Mouse (Mus musculus) monocyte, adult 5-6 weeks (primary cell): Measurements from ENCODE around the gene Arhgap27. TPM values are rescaled to one million over a fixed set of nuclear protein-coding genes. Genes with fewer than 3 reads are reported as not detected.
A peak's percentile ranks its signal among the peaks of the same experiment; 100 is the strongest.

ENCODE experiments used
- ATAC-seq: fragments of 153-309, 156-312 bp; replicated peaks from 2 replicates; pipeline ENCODE4 v1.8.0; 2017; ENCODE audit warnings: mild to moderate bottlenecking; ENCODE audit not compliant: low TSS enrichment, insufficient number of reproducible peaks, severe bottlenecking, poor library complexity, low FRiP score
- total RNA-seq: library from RNA; stranded (forward); fragments of 200-1000, 200-491, 200-594 nt; gene quantifications from 3 replicates; pipeline ENCODE4 v1.2.3, GENCODE M21; 2017

The Arhgap27 gene
- total RNA-seq, 1 experiment from 2014 or later, result 59.2 TPM

DNA sequence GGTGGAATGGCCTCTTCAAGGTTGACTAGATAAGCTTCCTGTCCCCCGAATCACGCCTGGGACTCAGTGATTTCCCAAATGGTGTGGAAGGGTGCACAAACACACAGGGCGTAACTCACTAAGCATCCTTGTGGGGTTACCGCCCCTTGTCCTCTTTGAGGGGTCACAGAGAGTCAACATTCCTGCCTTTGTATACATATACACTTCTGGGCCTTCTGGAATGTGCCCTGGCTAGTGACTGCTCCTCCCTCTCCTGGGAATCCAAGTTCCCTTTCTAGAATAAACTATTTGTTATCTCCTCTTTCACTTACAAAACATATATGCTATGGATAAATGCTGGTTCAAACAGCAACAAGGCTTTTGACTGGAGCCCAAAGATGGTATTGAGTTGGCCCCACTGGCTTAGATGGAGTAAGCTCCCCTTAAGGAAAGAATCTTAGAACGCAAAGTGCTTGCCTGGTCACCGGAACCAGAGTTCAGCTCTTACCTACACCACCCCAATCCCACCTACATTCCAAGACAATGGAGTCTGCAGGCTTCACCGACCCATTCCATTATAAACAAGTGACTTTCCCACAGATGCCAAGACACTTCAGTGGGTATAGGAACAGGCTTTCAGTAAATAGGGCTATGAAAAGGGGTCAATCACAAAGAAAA lies 24.5 kb upstream of the Arhgap27 start:
- no peak for ATAC-seq

DNA sequence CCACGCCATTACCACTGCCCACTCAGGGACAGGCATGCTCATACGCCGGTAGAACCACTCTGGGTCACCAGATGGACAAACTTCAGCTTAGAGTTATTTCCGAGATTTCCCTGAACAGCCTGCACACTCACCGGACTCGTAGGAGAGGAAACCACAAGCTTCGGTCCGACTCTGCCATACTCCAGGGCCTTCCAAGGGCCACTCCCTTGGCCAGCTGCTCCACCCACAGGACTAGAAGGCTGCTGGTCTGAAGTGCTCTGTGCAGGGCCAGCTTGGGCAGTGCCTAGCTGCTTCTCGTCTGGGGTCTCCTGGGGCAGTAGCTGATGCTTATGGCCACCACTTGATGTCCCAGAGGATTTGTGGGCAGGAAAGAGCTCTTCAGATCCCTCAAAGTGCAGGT lies 23.3 kb upstream of the Arhgap27 start:
- no peak for ATAC-seq

DNA sequence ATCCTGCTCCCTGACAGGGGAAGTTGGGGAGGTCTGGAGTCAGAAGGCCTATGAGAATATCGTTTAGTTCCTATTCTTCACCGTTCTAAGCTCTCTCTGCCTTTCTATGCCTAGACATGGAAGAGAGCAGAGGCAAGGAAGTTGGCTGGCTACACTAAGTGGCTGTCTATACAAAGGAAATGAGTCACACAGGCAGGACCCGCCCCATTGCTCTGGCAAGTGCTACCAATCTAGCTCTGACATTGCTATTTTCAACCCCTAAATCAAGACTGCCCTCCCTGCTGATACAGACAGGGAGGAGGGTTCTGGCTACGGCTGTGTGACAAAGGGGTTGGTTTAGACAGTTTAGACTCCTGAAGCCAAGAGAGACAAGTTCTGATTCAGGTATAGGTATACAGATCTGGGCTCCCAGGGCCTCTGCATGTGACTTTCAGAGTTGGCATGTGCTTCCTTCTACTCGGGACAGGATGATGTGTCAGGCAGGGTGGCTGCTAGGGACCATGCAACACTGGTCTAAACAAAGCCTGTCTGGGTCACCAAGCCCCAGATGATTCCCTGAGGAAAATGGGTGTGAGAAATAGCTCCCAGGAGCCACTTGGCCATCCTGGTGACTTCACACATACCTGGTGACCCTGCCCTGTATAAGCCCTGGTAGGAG lies 18.6 kb upstream of the Arhgap27 start:
- ATAC-seq, result peak; percentile 95

DNA sequence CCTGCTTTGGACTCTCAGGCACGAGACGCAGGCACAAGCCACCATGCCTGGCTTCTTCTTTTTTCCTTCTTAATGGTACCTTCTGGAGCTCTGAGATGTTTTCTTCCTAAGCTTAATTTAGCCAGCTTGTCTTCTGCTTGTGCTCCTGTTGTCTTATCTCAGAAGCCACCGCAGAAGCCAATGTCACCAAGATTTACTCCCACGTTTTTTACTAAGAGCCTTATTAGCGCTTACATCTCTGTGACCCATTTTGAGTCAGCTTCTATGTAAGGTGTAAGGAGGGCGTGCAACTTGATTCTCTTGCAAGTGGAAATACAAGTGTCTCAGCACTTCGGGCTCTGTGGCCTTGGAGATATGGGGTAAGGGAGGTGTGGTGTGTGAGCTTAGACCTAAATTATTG lies 18.0 kb upstream of the Arhgap27 start:
- no peak for ATAC-seq

DNA sequence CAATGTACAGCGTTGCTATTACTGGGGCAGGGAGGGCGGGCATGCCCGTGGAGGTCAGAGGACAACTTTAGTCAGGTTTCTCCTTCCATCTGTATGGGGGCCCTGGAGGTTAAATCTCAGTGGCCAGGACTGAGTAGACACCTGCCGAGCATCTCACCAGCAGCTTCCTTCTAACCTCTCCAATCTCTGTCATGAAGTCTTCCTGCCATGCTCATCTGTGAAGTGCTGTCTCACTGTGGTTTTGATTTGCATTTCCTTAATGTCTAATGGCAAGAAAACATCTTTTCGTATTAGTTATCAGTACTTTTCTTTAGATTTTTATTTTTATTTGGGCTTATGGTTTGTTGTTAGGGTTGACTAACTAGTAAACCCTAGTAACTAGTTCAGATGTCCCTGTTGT lies 17.0 kb upstream of the Arhgap27 start:
- no peak for ATAC-seq

DNA sequence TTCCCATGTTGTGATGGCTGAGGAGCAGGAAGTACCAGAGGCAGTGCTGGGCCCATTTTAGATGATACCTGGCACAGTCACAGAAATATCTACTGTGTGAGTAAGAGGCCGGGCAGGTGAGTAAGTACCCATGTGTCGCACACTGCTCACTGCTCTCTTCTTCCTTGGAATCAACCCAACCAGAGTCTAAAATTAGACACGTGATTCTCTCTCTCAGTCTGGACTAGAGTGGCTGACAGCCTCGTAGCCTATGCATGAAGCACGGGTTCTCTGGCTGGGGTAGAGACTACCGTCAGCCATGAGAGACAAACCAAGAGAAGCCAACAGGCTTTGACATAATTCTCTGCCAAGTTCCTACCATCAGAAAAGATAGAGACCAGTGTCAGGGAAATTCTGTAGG lies 14.8 kb upstream of the Arhgap27 start:
- ATAC-seq, result no peak

DNA sequence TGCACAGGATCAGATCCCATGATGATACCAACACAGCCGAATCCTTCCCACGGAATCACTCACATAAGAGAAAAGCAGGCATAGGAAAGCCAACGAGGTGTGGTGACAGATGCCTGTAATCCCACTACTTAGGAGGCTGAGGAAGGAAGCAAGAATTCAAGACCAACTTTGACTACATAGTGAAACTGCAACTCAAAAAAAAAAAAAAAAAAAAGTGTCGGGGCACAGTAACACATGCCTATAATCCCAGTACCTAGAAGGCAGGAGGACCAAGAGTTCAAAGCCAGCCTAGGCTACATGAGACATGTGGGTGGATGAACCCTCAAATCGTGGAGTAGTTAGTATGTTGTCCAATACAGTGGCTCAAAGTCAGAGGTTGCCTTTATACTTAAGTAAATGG lies 12.3 kb upstream of the Arhgap27 start:
- no peak for ATAC-seq

DNA sequence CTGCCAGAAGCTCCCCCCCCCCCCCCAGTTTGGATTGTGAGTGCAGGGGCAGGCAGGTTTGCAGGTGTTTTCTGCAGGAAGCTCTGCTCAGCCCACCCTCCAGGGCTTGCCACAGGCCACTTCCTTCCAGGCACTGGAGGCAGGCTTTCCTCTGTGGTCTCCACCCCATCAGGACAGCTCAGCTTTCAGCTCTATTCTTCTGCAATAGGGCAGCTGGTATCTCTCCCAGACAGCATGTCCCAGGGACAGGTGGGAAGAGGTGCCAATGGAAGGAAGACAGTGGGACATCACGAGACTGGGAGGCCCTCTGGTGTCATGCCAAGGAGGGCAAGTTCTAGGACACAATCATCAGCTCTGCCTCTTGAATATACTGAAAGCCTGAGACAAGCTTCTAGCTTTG lies 11.8 kb upstream of the Arhgap27 start:
- ATAC-seq, result no peak

DNA sequence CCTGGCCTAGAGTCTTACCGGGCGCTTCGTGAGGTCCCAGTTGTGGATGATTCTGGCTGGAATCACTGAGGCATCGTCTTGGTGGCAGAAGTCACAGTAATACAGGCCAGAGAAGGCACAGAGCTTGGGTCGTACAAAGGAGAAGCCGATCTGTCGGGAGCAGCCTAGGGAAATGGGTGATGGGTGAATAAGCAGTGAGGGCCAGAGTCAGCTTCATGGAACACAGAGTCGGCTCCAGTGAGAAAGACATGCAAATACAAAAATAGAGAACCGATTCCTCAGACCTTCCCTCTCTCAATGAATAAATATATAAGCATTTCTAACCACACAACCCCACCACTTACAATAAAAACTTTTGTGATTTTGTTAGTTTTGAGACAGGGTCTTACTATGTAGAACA lies 10.4 kb upstream of the Arhgap27 start:
- no peak for ATAC-seq

DNA sequence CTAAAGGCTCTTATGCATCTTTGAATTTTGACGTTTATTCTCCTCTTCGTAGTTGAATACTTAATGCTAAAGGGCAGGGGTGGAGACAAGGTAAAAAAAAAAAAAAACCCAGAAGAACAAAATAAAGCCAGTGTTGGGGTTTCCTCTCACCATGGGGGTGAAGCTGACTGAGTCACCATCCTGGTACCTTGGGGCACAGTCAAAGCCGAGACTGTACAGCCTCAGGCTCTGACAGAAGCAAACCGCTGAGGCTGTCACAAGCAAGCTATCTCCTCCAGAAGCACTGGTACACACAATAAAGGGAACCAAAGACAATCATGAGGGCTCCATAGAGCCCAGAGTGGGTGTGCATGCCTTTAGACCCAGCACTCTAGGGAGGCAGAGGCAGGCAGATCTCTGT lies 9.1 kb upstream of the Arhgap27 start:
- no peak for ATAC-seq

DNA sequence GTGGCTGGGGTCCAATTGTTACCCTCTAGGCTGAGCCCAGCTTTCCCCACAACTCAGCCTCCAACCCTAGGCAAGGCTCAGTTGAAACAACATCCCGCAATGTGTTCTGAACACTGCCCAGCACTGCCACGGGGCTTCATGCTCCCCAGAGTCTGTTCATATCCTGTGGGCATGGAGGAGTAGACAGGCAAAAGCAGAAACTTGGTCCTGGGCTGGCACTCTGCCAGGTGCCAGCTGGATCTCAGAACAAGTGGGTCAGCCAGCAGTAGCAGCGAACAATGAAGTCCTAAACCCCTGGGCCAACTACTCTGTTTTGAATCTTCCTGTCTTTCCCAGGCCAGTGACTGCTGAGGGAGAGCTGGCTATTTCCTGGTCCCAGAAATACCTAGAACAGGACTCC lies 8.6 kb upstream of the Arhgap27 start:
- ATAC-seq, result no peak

DNA sequence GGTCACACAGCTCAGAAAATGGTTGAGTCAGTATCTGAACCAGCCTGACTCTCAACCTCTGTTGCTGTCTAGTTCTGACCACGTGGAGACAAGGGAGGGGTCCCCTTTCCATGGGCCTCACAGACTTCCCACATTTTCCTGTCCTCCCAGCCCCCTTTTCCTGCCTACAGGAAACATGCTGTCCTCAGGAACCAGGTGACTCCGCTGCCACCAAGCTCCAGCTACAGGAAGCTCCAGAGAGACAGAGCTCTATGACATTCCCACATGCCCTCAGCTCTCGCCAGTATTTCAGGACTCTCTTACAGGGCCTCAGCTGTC lies 7.7 kb upstream of the Arhgap27 start:
- ATAC-seq, result no peak

DNA sequence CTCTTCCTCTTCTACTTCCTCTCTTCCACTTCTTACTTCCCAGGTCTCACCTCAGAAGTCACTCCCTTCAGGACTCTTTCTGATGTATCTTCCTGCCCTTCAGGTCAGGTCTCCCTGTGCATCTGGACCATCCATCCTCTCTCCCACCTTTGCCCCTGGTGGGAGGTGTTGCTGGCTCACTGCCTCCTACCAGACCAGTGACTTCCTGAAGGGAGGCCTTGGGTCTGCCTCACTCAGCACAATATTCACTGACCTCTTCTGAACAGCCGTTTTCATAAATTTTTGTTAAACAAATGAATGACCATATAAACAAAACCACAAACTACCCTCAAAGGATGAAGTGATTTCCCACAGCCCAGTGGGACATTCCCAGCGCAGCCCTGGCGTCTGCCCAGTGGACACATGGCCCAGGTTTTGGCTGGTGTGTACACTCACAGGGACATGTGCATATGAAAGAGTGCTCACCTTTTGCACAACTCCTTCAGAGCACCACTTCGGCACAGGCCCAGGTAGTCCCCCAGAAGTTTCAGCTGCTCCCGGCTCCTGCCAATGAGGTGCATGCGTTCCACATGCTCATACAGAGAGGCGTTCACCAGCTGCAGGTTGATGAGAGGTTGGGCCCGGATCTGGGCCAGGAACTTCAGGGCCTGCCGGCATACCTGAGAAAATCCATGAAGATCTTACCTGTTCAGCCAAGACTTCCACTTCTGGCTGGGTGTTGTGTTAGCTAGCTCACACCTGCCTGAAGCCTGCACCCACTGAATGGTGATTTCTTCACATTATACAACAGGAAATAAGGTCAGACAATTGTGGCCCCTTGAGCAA lies 7.1 kb upstream of the Arhgap27 start:
- ATAC-seq, result no peak

DNA sequence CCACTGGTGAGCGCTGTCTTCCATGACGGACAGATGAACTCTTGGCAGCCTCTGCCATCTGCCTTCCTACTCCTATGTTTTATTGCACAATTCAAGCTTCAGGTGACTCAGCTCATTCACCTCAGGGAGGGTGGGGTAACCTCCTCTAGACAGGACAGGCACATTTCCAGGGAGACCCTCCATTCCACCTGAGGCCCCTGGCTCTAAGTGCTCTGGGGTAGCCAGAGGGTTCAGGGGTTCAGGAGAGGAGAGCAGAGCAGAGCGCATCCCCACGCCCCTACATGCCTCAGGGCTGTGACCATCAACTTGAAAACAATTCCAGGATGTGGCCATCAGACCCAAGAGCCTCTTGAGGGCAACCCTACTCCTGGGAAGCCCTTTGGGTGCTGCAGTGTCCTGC lies 2.0 kb upstream of the Arhgap27 start:
- ATAC-seq, result no peak

DNA sequence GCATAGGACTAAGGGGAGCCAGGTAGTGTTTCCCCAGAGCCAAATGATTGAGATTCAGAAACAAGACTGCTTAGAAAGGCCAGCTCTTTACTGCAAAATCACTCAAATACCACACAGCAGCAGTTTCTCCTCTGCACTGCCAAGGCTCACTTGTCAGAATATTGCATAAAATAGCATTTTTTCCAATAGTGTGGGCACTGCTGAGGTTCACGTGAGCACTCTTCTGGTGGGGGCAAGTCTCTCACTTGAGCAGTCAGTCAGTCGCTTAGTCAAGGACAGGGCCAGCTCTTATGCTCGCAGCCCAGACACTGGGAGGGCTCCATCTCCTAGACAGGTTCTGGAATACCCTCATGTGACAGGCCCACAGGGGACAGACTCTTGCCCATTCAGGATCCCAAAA lies 1.5 kb upstream of the Arhgap27 start:
- no peak for ATAC-seq

DNA sequence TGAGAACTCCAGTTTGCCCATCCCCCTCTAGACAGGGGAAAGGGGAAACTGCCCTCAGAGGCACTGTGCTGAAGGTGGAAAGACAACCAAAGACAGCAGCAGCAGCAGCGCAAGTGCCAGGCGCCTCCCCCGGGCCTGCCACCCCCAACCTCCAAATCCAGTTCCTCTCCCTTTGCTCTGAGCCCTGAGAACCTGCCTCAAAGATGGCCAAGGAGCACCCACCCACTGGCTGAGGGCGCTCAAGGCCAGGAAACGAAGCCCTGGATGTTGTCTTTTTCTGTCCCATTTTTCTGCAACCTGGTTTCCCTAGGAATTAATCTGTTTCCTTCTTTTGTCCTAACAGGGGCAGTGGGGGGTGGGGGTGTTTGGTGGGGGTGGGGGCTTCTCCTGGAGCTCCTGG lies 843 bp upstream of the Arhgap27 start:
- no peak for ATAC-seq

DNA sequence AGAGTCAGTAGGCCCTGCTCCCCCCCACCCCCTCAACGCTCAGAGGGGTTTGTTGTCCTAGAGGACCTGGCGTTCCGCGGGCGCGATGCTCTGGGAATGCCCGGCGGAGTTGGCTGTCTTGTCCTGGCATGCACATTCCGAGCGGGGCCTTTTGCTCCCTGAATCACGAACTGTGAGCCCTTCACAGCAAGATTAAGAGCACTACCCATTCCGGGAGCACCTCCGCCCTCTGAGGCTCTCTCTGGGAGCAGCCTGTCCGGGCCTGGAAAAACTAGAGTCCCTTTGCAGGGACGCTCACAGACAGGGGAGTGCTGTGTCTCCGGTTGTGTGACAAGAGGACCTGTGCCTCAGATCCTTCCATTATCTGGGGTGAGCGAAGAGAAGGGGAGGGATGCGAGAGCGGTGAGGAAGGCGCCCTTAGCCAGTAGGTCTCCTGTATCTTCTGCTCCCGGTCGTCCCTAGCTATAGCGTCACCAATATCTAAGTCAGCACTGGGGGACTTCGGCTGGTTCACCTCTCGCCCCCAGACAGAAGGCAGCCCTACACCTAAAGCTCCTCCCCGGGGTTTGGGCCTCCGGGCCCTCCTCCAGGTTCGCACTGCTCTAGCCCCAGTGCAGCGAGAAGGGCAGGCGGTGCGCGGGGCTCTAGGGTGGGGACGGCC lies 841 bp downstream of the Arhgap27 start:
- no peak for ATAC-seq

DNA sequence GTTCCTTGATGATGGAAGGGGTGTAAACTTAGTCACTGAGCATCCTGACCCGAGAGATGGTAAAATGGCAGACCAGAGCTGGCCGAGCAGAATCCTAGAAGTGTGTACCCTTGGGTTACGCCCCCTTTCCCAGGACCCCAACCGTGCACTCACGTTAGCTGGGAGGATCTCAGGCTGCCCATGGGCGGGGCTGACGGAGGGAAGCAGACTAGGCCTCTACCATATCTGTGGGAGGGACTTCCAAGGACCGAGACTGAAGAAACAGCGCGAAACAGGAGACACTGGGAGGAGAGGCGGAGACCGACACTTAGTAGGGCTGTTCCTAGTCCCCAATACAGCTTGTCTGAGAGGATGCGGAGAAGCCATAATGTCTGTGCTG lies 1.4 kb downstream of the Arhgap27 start:
- 0 out of 2 replicates have a peak, but pooled peaks have one; percentile 7 for ATAC-seq

DNA sequence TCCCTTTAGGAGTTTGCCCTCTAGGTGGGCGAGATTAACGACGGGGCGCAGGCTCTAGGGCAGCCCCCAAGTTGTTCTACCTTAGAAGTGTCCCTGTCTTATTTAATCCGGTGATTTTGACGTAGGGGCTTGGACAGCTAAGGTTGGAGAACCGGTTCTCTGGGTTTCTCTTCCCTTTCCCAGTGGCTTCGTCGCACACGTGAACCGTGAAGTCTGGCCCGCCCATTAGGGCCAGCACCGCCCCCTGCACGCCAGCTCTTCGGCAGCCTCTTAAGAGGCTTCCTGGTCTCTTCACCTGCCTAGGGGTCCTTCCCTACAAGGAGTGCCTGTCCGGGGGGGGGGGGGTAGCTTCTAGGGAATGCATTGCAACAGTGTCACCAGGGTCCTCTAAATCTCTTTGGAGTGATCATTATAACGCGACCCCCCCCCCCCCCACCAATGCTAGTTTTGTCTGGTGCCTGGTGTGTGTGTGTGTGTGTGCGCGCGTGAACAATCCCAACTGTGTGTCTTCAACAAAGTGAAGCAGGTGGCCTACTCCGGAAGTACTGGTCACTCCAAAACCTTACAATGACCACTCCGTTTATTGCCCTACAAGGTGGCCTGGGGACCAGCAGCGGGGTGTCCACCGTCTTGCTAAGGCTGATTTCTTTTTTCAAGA lies 2.0 kb downstream of the Arhgap27 start:
- ATAC-seq, result peak; percentile 45; the same call in 1 of the 2 replicates
